Mouse (Mus musculus): Measurements from ENCODE around the gene Ech1.

DNA sequence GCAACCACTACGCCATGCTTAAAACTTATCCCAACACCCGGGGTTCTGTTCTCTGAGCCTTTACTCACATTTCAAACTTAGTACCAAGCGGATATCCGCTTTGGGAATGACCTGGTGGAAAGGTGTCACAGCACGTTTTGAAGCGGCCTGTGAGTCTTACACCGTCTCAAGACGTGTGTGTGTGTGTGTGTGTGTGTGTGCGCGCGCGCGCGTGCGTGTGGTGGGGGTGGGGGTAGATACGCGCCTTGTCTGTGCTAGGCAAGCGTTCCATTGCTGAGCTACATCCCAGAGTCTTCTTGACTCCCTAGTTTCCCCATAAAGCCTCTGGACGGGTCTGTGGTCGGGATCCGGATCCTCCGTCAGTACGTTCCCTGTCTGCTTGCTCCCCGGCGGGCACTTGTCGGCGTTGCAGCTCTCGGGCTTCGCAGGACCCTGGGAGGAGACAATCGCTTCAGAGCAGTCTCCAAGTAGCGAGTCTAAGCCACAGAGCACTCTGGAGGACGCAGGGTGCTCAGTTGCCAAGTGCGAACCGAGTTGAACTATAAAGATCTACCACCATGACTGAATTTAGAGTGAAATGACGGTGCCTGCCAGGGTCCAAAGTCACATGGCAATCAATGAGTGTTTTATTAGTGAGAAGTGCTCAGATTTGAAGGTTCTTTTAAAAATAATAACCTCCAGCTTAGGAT, 15.5 kb upstream of the Ech1 start:
- TF ChIP-seq POLR2A (IDR thresholded peaks at IDR 0.05; ENCODE audit: low read depth, low read length) (no peak), CTCF (conservative IDR thresholded peaks at IDR 0.05; ENCODE audit: insufficient read depth, insufficient read length, low read depth, low read length) (no peak)

All from kidney, adult 2 months (tissue).